Mouse (Mus musculus) urinary bladder, postnatal 14 days (tissue): ENCODE results near the gene Rif1.

Experiments used
- DNase-seq: peaks from one replicate; pipeline ENCODE4 v3.0.0; 2021; ENCODE audit warnings: low spot score

The Rif1 gene

GRCm38 (mm10) chr2:52072491-52073140, at the start of gene Rif1:
Gene Rif1 (plus strand): TSS chr2:52072832.
- DNase-seq, result peak; percentile 89

- DNase-seq, result no peak
Measured at GRCm38 (mm10) chr2:52027061-52027460, 45.6 kb upstream of the Rif1 start.

- no peak for DNase-seq
Measured at GRCm38 (mm10) chr2:52029426-52029825, 43.2 kb upstream of the Rif1 start.

GRCm38 (mm10) chr2:52031491-52031890, 41.1 kb upstream of the Rif1 start:
- DNase-seq, result no peak

GRCm38 (mm10) chr2:52034601-52035000, 38.0 kb upstream of the Rif1 start:
- no peak for DNase-seq

GRCm38 (mm10) chr2:52035144-52035543, 37.5 kb upstream of the Rif1 start:
- DNase-seq, result no peak

- DNase-seq, result no peak
Measured at GRCm38 (mm10) chr2:52036929-52037595, 35.6 kb upstream of the Rif1 start.

- DNase-seq, result peak; percentile 68
Measured at GRCm38 (mm10) chr2:52037882-52038281, 34.8 kb upstream of the Rif1 start, which contains the start of gene Tnfaip6. Gene Tnfaip6 (plus strand): TSS chr2:52038009.

- DNase-seq, result no peak
Measured at GRCm38 (mm10) chr2:52038558-52038957, 34.1 kb upstream of the Rif1 start.

- DNase-seq, result no peak
Measured at GRCm38 (mm10) chr2:52039083-52039801, 33.4 kb upstream of the Rif1 start.

- no peak for DNase-seq
Measured at GRCm38 (mm10) chr2:52042132-52042531, 30.5 kb upstream of the Rif1 start.

- no peak for DNase-seq
Measured at GRCm38 (mm10) chr2:52042714-52043113, 29.9 kb upstream of the Rif1 start.

- DNase-seq, result no peak
Measured at GRCm38 (mm10) chr2:52043485-52043884, 29.1 kb upstream of the Rif1 start.

GRCm38 (mm10) chr2:52046032-52046431, 26.6 kb upstream of the Rif1 start:
- DNase-seq, result no peak

GRCm38 (mm10) chr2:52050823-52051222, 21.8 kb upstream of the Rif1 start:
- DNase-seq, result no peak

GRCm38 (mm10) chr2:52052335-52052734, 20.3 kb upstream of the Rif1 start:
- DNase-seq, result no peak

- DNase-seq, result peak; percentile 9
Measured at GRCm38 (mm10) chr2:52053502-52053901, 19.1 kb upstream of the Rif1 start.

GRCm38 (mm10) chr2:52055616-52056015, 17.0 kb upstream of the Rif1 start:
- DNase-seq, result no peak

- DNase-seq, result no peak
Measured at GRCm38 (mm10) chr2:52057099-52057498, 15.5 kb upstream of the Rif1 start.

GRCm38 (mm10) chr2:52057681-52058080, 15.0 kb upstream of the Rif1 start:
- DNase-seq, result no peak

- DNase-seq, result no peak
Measured at GRCm38 (mm10) chr2:52068641-52069040, 4.0 kb upstream of the Rif1 start.

GRCm38 (mm10) chr2:52070816-52071215, 1.8 kb upstream of the Rif1 start:
- DNase-seq, result no peak
